Mouse (Mus musculus): ENCODE measurements around the gene Relch.
"Not testable (repeated sequence)": the region's sequence is repeated elsewhere in the genome, so short reads cannot be mapped to it uniquely, and the experiment has no call there.

The Relch gene

GRCm38 (mm10) chr1:105663171-105663961 is at the start of gene Relch, which contains the start of gene Pign:
Gene Relch (plus strand): TSS chr1:105663861.
Gene Pign (minus strand): TSS chr1:105663677.
- peak; percentile 95 to 98 for DNase-seq

- peak in 1 of 2 experiments; percentile 5 for DNase-seq
These were observed 33.2 kb upstream of the Relch start for GRCm38 (mm10) chr1:105630481-105630880.

- DNase-seq = no peak
These were observed 19.6 kb upstream of the Relch start for GRCm38 (mm10) chr1:105644093-105644492.

GRCm38 (mm10) chr1:105650650-105651049 is 13.0 kb upstream of the Relch start:
- no peak for DNase-seq

- DNase-seq = no peak
These were observed 9.7 kb upstream of the Relch start for GRCm38 (mm10) chr1:105653981-105654380.

- peak; percentile 56 to 62 for DNase-seq
These were observed 3.6 kb upstream of the Relch start for GRCm38 (mm10) chr1:105660015-105660414.

- no peak for DNase-seq
These were observed 866 bp upstream of the Relch start for GRCm38 (mm10) chr1:105662820-105663170.

- DNase-seq = peak in 1 of 2 experiments; percentile 12
These were observed 526 bp downstream of the Relch start for GRCm38 (mm10) chr1:105663962-105664812.

GRCm38 (mm10) chr1:105669700-105670099 is 6.0 kb downstream of the Relch start:
- DNase-seq = no peak

GRCm38 (mm10) chr1:105674763-105675162 is 11.1 kb downstream of the Relch start:
- DNase-seq = no peak

GRCm38 (mm10) chr1:105680587-105680986 is 16.9 kb downstream of the Relch start:
- DNase-seq = peak; percentile 36 to 37

GRCm38 (mm10) chr1:105685501-105685900 is 21.8 kb downstream of the Relch start:
- no peak for DNase-seq

GRCm38 (mm10) chr1:105695581-105695980 is 31.9 kb downstream of the Relch start:
- DNase-seq = no peak

- DNase-seq = no peak
These were observed 37.4 kb downstream of the Relch start for GRCm38 (mm10) chr1:105700984-105701530.

- no peak for DNase-seq
These were observed 45.8 kb downstream of the Relch start for GRCm38 (mm10) chr1:105709415-105709814.

- DNase-seq = peak; percentile 39 to 47
These were observed 47.6 kb downstream of the Relch start for GRCm38 (mm10) chr1:105711227-105711626.

GRCm38 (mm10) chr1:105712822-105713221 is 49.2 kb downstream of the Relch start:
- no peak for DNase-seq

- DNase-seq = no peak
These were observed 54.7 kb downstream of the Relch start for GRCm38 (mm10) chr1:105718358-105718757.

- not testable (repeated sequence) for DNase-seq
These were observed 65.6 kb downstream of the Relch start for GRCm38 (mm10) chr1:105729246-105729645.

- DNase-seq = peak in 1 of 2 experiments; percentile 7
These were observed 71.7 kb downstream of the Relch start for GRCm38 (mm10) chr1:105735318-105735717.

- DNase-seq = no peak
These were observed 74.7 kb downstream of the Relch start for GRCm38 (mm10) chr1:105738334-105738733.

GRCm38 (mm10) chr1:105739493-105739892 is 75.8 kb downstream of the Relch start:
- DNase-seq = no peak

- DNase-seq = no peak
These were observed 78.8 kb downstream of the Relch start for GRCm38 (mm10) chr1:105742481-105742880.
